ENCODE assay signal across 25 mouse cellular contexts in the genomic region with DNA sequence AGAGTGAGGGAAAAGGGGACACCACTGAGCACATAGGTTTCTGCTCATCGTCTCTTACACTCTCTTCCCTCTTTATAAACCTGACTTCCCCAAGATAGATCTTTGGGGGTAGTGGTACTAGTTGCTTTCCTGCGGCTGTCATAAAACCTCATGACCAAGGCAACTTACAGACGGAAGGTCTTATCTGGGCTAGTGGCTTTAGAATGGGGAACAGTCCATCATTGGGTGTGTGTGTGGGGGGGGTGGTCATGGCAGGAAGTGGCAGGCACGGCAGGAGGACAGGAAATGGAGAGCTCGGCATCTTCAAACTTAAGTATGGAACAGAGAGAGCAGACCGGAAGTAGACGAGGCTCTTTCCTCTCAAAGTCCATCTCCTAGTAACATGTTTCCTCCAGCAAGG.
"Had no signal": no experiment of that assay in that cellular context is flagged by ENCODE, and none has a peak within 500 bp of the region (broad histone marks: within the 10 kb centered on the region; RNA-seq: fewer than 3 reads in every experiment).

No protein-coding gene starts in this region.

- H3K4me1 ChIP-seq: heart, embryonic 12.5 days; intestine, embryonic 15.5 days; kidney, embryonic 15.5 days; liver, embryonic 12.5 days had no signal

- H3K27ac ChIP-seq: heart, adult 2 months; hindbrain, embryonic 10.5 days; hindbrain, embryonic 12.5 days; intestine, embryonic 15.5 days; kidney, embryonic 15.5 days; kidney, postnatal 0 days; limb, embryonic 13.5 days; limb, embryonic 15.5 days; liver, embryonic 12.5 days had no signal

- H3K27me3 ChIP-seq: heart, embryonic 12.5 days; hindbrain, embryonic 12.5 days; intestine, embryonic 15.5 days; kidney, embryonic 15.5 days; limb, embryonic 13.5 days; limb, embryonic 15.5 days; liver, embryonic 12.5 days had no signal

- H3K4me2 ChIP-seq: heart, embryonic 12.5 days; hindbrain, embryonic 12.5 days; hindbrain, embryonic 14.5 days; intestine, embryonic 15.5 days; kidney, embryonic 15.5 days; limb, embryonic 13.5 days; limb, embryonic 15.5 days; liver, embryonic 12.5 days had no signal

- H3K9ac ChIP-seq: heart, embryonic 12.5 days; hindbrain, embryonic 12.5 days; hindbrain, embryonic 14.5 days; intestine, embryonic 15.5 days; kidney, embryonic 15.5 days; limb, embryonic 13.5 days; limb, embryonic 15.5 days; liver, embryonic 12.5 days had no signal

- H3K4me3 ChIP-seq: heart, adult 2 months; heart, embryonic 12.5 days; hindbrain, embryonic 10.5 days; hindbrain, embryonic 12.5 days; intestine, embryonic 15.5 days; kidney, embryonic 15.5 days; limb, embryonic 13.5 days; limb, embryonic 15.5 days; liver, embryonic 12.5 days had no signal

- H3K36me3 ChIP-seq: heart, embryonic 12.5 days; hindbrain, embryonic 10.5 days; hindbrain, embryonic 12.5 days; intestine, embryonic 15.5 days; kidney, embryonic 15.5 days; limb, embryonic 13.5 days; limb, embryonic 15.5 days; liver, embryonic 12.5 days had no signal

- DNase-seq: gastrocnemius, postnatal 14 days; gastrocnemius, postnatal 36 days; heart, adult 2 months; heart, postnatal 10 days; heart, postnatal 4 days; kidney, adult 18-20 months; kidney, adult 8-10 months; kidney, postnatal 14 days; kidney, postnatal 36 days; layer of hippocampus, adult 9-11 months; layer of hippocampus, postnatal 36 days; left cerebral cortex, postnatal 4 days had no signal

- H3K9me3 ChIP-seq: heart, embryonic 12.5 days; hindbrain, embryonic 10.5 days; hindbrain, embryonic 12.5 days; intestine, embryonic 15.5 days; kidney, embryonic 15.5 days; limb, embryonic 13.5 days; limb, embryonic 15.5 days; liver, embryonic 12.5 days had no signal

- ATAC-seq: hindbrain, embryonic 16.5 days; inflammation-experienced regulatory T-cells, adult 6 months; intestine, embryonic 15.5 days; intestine, postnatal 0 days; liver, embryonic 12.5 days had no signal
